Mouse (Mus musculus) lung, embryonic 14.5 days (tissue): Measurements from ENCODE around the gene Lin28b. TPM values are rescaled to one million over a fixed set of nuclear protein-coding genes. Genes with fewer than 3 reads are reported as not detected.
"Not testable (repeated sequence)": the region's sequence is repeated elsewhere in the genome, so short reads cannot be mapped to it uniquely, and the experiment has no call there.

Experiments
- ATAC-seq: fragments of 200-750 bp; cut with Nextera tagmentation; 2 replicates; pipeline ENCODE4 v1.8.0; 2017; ENCODE audit warnings: mild to moderate bottlenecking, moderate TSS enrichment, moderate library complexity; ENCODE audit not compliant: insufficient read depth
- DNase-seq: peaks from one replicate; pipeline ENCODE4 v3.0.0-alpha.2; 2015
- H3K27ac ChIP-seq: fragments of 300-500 bp; sonication (generic); 2 replicates; pipeline ENCODE4 v1.5.1; 2014; ENCODE audit warnings: low read depth, mild to moderate bottlenecking, moderate library complexity
- H3K27me3 ChIP-seq: fragments of 300-500 bp; sonication (generic); 2 replicates; pipeline ENCODE4 v1.6.1; 2014; ENCODE audit warnings: low read length, control low read depth; ENCODE audit not compliant: insufficient read depth
- H3K36me3 ChIP-seq: fragments of 300-500 bp; sonication (generic); 2 replicates; pipeline ENCODE4 v1.6.1; 2014; ENCODE audit warnings: control low read depth; ENCODE audit not compliant: insufficient read depth
- H3K4me1 ChIP-seq: fragments of 300-500 bp; sonication (generic); 2 replicates; pipeline ENCODE4 v1.6.1; 2014; ENCODE audit warnings: antibody characterized with exemption, control low read depth; ENCODE audit not compliant: insufficient read depth
- H3K4me2 ChIP-seq: fragments of 300-500 bp; sonication (generic); 2 replicates; pipeline ENCODE4 v1.6.1; 2014; ENCODE audit warnings: mild to moderate bottlenecking
- H3K4me3 ChIP-seq: fragments of 300-500 bp; sonication (generic); 2 replicates; pipeline ENCODE4 v1.5.1; 2014; ENCODE audit warnings: low read depth, low read length
- H3K9ac ChIP-seq: fragments of 300-500 bp; sonication (generic); 2 replicates; pipeline ENCODE4 v1.6.1; 2014
- H3K9me3 ChIP-seq: fragments of 300-500 bp; sonication (generic); 2 replicates; pipeline ENCODE4 v1.6.1; 2016; ENCODE audit warnings: low read depth, low read length, control low read depth
- CTCF ChIP-seq: IDR thresholded peaks from 2 replicates; pipeline ENCODE4 v1.5.1; 2016; ENCODE audit warnings: antibody characterized with exemption, low read depth
- WGBS: fragments of 180-500 bp; shearing (Covaris S2); extraction: QIAGEN DNeasy Blood & Tissue Kit; methylation state at CpG from one replicate; pipeline ENCODE4 v1.1.7; 2014; 5-methylcytosine and 5-hydroxymethylcytosine counted together
- polyA plus RNA-seq: library from polyadenylated mRNA; unstranded; fragments of >200 nt; fragmentation: Nextera tagmentation; extraction: Ambion mirVana; gene quantifications from 2 replicates; pipeline ENCODE4 v1.2.1, GENCODE M21; 2014

Gene Lin28b
- polyA plus RNA-seq, 1 experiment from 2014 or later, result 1.6 TPM

DNA sequence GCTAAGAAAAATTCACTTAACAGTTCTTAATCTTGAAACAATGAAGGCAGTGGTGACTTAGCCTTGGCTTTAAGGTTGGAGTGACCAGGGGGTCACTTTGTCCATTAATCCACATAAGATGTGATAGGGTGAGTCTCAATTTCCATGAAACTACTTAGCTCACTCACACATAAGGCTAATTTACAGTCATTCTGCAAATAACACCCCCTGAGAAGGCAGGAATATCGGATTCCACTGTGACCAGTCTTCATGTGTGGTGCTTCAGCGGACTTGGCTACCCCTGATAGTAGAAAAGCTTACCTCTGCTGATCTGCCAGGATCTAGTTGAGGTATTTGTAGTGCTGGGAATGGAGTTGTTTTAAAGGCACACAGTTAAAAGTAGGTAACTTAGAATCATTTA is 115.7 kb downstream of the Lin28b start:
- no peaks in the 10 kb centered on the region for H3K9me3 ChIP-seq
- H3K4me1 ChIP-seq, result no peaks in the 10 kb centered on the region
- H3K27ac ChIP-seq, result no peak overlapping the region
- ATAC-seq (no peak), DNase-seq (no peak)
- H3K4me3 ChIP-seq, result no peak overlapping the region
- H3K4me2 ChIP-seq, result no peak overlapping the region
- no peaks in the 10 kb centered on the region for H3K27me3 ChIP-seq
- TF ChIP-seq CTCF, result no peak
- no peaks in the 10 kb centered on the region for H3K36me3 ChIP-seq
- H3K9ac ChIP-seq, result no peak overlapping the region
- WGBS, result 72% methylated on average over 2 of the region's 2 CpGs

DNA sequence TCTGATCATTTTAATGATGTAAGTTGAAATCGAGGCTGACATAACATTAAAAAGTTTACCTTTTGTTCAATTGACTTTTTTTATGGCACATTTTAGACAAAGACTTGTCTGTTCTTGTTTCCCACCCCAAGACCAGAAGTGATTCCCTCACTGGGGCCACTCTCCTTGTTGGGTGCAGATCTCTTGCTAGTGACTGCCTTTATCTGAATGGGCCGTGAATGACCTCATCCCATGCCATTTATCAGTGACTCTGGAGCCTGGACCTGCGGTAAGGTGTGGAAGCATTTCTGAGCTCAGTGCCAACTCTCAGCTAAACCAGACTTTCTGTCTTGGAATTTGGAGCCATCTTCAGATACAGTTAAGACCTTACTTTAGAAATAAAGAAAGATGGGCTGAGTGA is 116.6 kb downstream of the Lin28b start:
- no peak overlapping the region for H3K27ac ChIP-seq
- no peak for TF ChIP-seq CTCF
- no peak for ATAC-seq

DNA sequence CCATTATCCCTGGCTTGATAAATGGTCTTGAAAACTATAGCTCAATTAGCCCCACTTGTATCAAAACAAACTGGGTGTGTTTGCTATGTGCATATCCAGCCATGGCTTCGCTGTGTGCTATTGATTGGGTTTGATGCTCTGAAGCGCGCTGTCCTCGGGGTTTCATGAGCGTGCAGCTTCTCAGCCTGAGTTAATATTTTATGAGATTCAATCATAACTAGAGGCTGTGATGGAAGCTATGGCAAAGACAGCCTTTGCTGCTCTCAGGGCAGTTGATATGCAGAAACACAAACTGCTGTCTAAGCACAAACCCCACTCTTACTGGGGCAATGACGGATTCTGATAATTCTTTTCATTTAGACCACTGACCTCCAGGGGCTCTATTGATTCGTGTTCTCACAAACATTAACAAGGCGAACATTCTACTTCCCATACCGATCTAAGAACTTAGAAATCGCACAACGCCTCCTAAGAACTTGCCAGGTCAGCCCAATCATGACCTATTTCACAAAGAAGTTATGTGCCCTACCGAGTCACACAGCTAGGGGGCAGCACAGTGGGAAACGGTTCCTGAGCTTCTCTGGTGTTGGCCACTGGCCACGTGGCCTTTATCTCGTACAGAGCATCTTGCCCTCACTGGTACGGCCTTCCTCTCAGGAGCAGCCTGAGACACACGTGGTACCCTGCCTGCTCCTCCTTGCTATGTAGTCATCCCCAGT is 119.0 kb downstream of the Lin28b start:
- no peaks in the 10 kb centered on the region for H3K4me1 ChIP-seq
- H3K4me2 ChIP-seq, result no peak overlapping the region
- no peaks in the 10 kb centered on the region for H3K36me3 ChIP-seq
- 81% methylated on average over 17 of the region's 17 CpGs for WGBS
- no peak for DNase-seq
- peak; percentile 37 for TF ChIP-seq CTCF
- H3K27ac ChIP-seq, result no peak overlapping the region
- ATAC-seq, result no peak
- no peak overlapping the region for H3K9ac ChIP-seq
- H3K9me3 ChIP-seq, result no peaks in the 10 kb centered on the region
- no peak overlapping the region for H3K4me3 ChIP-seq
- no peaks in the 10 kb centered on the region for H3K27me3 ChIP-seq

More for the DNA sequence above, 116.6 kb downstream of the Lin28b start:
- WGBS, result 52% methylated on average over 3 of the region's 3 CpGs
- Histone ChIP-seq H3K4me2 (no peak overlapping the region), H3K4me1 (no peaks in the 10 kb centered on the region), H3K36me3 (no peaks in the 10 kb centered on the region), H3K9me3 (no peaks in the 10 kb centered on the region), H3K9ac (no peak overlapping the region), H3K4me3 (no peak overlapping the region), H3K27me3 (no peaks in the 10 kb centered on the region)
- DNase-seq, result no peak

DNA sequence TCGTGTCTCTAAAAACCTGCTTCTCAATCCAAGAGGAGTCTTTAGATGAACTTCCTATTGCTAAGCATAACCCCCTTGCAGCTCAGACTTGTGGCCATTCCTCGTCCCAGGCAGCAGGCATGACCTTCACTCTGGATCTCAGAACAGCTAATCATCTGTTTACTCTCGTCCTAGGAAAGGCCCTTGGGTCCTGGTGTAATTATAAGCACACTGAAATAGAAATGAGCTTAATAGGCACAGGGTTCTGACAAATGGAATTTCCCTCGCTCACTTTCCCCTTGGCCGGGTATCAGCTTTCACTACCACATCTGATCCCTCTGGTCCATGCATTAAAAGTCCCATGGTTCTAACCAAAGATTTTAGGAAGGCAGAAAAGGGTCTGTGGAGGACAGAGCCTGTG is 122.8 kb downstream of the Lin28b start:
- Histone ChIP-seq H3K27me3 (no peaks in the 10 kb centered on the region), H3K4me2 (no peak overlapping the region), H3K4me3 (no peak overlapping the region), H3K9ac (no peak overlapping the region), H3K36me3 (no peaks in the 10 kb centered on the region), H3K27ac (no peak overlapping the region), H3K9me3 (no peaks in the 10 kb centered on the region), H3K4me1 (no peaks in the 10 kb centered on the region)
- no peak for TF ChIP-seq CTCF
- DNase-seq (no peak), ATAC-seq (no peak)
- WGBS, result 31% methylated on average over 5 of the region's 5 CpGs

DNA sequence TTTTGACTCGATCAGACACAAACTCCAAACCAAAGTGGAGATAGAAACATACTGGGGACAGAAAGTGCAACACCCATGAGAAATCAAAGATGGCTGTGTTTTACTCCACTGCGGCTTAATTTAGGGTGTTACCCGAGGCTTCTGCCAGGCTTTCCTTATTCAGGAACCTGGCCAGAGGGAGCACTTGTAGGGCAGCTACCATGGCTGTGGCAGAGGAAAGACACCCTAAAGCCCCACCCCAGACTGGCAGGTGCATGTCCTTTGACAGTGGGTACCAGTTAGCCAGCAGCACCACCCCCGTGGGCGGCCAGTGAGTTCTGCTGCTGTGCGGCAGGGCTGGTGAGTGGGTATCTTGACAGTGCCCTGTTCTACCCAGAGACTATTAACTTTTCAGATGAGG is 130.1 kb downstream of the Lin28b start:
- WGBS, result 89% methylated on average over 6 of the region's 6 CpGs
- ATAC-seq (no peak), DNase-seq (no peak)
- no peak overlapping the region for H3K9ac ChIP-seq
- H3K27ac ChIP-seq, result no peak overlapping the region
- H3K27me3 ChIP-seq, result no peaks in the 10 kb centered on the region
- H3K4me2 ChIP-seq, result no peak overlapping the region
- no peaks in the 10 kb centered on the region for H3K36me3 ChIP-seq
- no peak overlapping the region for H3K4me3 ChIP-seq
- TF ChIP-seq CTCF, result no peak
- no peaks in the 10 kb centered on the region for H3K9me3 ChIP-seq
- no peaks in the 10 kb centered on the region for H3K4me1 ChIP-seq

DNA sequence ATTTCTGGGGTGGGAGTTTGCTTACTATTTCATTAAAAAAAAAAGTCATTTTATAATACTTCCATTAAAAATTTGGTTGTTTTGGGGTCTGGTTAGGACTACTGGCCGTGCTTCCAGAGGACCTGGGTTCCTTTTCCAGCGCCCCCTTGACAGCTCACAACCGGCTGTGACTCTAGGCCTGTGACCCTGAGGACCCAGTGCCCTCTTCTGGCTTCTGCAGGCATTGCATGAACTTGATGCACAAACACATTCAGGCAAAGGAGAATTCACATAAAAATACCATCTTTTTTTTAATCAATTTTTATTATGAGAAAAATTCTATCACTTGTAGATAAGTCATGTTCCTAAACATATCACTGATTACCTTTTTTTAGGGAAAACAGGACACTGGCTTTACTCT is 138.1 kb downstream of the Lin28b start:
- TF ChIP-seq CTCF, result peak; percentile 24
- not testable (repeated sequence) for H3K4me1 ChIP-seq, H3K27ac ChIP-seq, H3K9me3 ChIP-seq, H3K27me3 ChIP-seq, H3K36me3 ChIP-seq, H3K4me2 ChIP-seq, H3K9ac ChIP-seq, ATAC-seq, DNase-seq, H3K4me3 ChIP-seq
- WGBS, result 87% methylated on average over 3 of the region's 3 CpGs

DNA sequence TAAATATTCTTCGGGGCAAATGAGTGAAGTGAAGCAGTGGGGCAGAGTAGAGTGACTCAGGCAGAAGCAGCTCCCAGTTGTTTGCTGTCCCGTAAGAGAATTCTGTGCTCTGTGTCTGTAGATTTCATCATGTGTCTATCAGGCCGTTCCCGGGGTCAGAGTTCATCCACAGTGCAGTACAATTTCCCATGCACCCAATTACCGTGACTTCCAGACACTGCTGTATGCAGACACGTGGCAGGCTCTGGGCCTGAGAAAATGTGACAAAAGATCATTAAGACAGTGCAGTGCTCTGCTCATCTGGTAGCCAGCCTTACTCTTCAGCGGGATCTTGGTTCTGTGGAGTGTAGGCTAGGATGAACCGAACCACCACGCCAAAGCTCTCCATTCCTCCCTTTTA is 141.0 kb downstream of the Lin28b start:
- no peak for ATAC-seq
- no peak for TF ChIP-seq CTCF
- 77% methylated on average over 9 of the region's 9 CpGs for WGBS

More for the DNA sequence above, 141.0 kb downstream of the Lin28b start:
- Histone ChIP-seq H3K4me1 (no peaks in the 10 kb centered on the region), H3K27ac (no peak overlapping the region), H3K36me3 (no peaks in the 10 kb centered on the region), H3K9me3 (no peaks in the 10 kb centered on the region), H3K27me3 (no peaks in the 10 kb centered on the region), H3K4me2 (no peak overlapping the region), H3K4me3 (no peak overlapping the region), H3K9ac (no peak overlapping the region)
- no peak for DNase-seq
